Mouse (Mus musculus) CH12.LX (cell line): ENCODE data around the gene Ampd3.

ENCODE experiments used
- CHD1 ChIP-seq: IDR thresholded peaks from 2 replicates; pipeline ENCODE4 v1.6.1; 2012; ENCODE audit warnings: low read depth, low read length, improper control_type of control experiment, inconsistent platforms
- CHD2 ChIP-seq: IDR thresholded peaks from 2 replicates; pipeline ENCODE4 v1.6.1; 2011; ENCODE audit warnings: low read length, improper control_type of control experiment
- CTCF ChIP-seq, 2 experiments: IDR thresholded peaks in 1 of 2; conservative IDR thresholded peaks in 1 of 2; 2 replicates each; pipeline ENCODE4 v1.5.1; 2011 to 2012; ENCODE audit warnings: low read depth in 2 of 2, low read length in 2 of 2, improper control_type of control experiment in 1 of 2, inconsistent platforms in 1 of 2, mild to moderate bottlenecking in 1 of 2, moderate library complexity in 1 of 2
- EP300 ChIP-seq: IDR thresholded peaks from 2 replicates; pipeline ENCODE4 v1.6.1; 2011; ENCODE audit warnings: low read length, improper control_type of control experiment
- MAFK ChIP-seq: IDR thresholded peaks from 2 replicates; pipeline ENCODE4 v1.6.1; 2011; ENCODE audit warnings: low read length, improper control_type of control experiment; ENCODE audit not compliant: insufficient replicate concordance
- MAX ChIP-seq: IDR thresholded peaks from 2 replicates; pipeline ENCODE4 v1.6.1; 2011; ENCODE audit warnings: low read length, improper control_type of control experiment
- NRF1 ChIP-seq: IDR thresholded peaks from 2 replicates; pipeline ENCODE4 v1.6.1; 2014; ENCODE audit warnings: low read depth, mild to moderate bottlenecking, inconsistent platforms, low read length, improper control_type of control experiment, moderate library complexity
- POLR2A ChIP-seq: IDR thresholded peaks from 2 replicates; pipeline ENCODE4 v1.6.1; 2011; ENCODE audit warnings: low read depth, mild to moderate bottlenecking, improper control_type of control experiment, low read length
- POLR2AphosphoS2 ChIP-seq: IDR thresholded peaks from 2 replicates; pipeline ENCODE4 v1.6.1; 2011; ENCODE audit warnings: low read depth, low read length, improper control_type of control experiment
- UBTF ChIP-seq: IDR thresholded peaks from 2 replicates; pipeline ENCODE4 v1.6.1; 2012; ENCODE audit warnings: low read depth, mild to moderate bottlenecking, inconsistent platforms, low read length, improper control_type of control experiment, moderate library complexity
- USF1 ChIP-seq: IDR thresholded peaks from 2 replicates; pipeline ENCODE4 v1.6.1; 2014; ENCODE audit warnings: low read depth, mild to moderate bottlenecking, inconsistent platforms, low read length, improper control_type of control experiment
- ZC3H11A ChIP-seq: IDR thresholded peaks from 2 replicates; pipeline ENCODE4 v1.6.1; 2012; ENCODE audit warnings: low read depth, mild to moderate bottlenecking, inconsistent platforms, low read length, improper control_type of control experiment
- ZKSCAN1 ChIP-seq: IDR thresholded peaks from 2 replicates; pipeline ENCODE4 v1.6.1; 2012; ENCODE audit warnings: low read depth, inconsistent platforms, low read length, improper control_type of control experiment, borderline replicate concordance
- ZNF384 ChIP-seq: IDR thresholded peaks from 2 replicates; pipeline ENCODE4 v1.6.1; 2012; ENCODE audit warnings: low read depth, low read length, improper control_type of control experiment, inconsistent platforms

DNA sequence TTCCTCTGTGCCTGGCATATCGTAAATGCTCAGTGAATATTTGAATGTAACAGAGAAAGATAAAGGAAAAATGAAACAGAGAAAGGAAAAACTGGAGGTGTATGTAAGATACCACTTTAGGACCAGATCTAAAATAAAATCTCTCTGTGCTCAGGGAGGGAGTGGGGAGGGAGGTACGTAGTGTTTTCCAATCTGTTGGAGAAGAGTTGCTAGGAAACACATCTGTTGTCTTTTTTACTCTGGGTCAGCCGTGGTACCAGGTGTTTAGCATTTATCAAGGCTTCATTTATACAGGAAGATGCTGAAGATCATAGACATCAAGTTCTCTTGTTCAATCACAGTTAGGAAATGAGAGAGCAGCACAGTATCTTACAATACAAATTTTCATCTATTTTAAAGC lies 86.5 kb downstream of the Ampd3 start:
- TF ChIP-seq CTCF (conservative IDR thresholded peaks at IDR 0.05 in 1 of 2, IDR thresholded peaks at IDR 0.05 in 1 of 2; ENCODE audit: low read depth in 2 of 2, low read length in 2 of 2) (no peak), UBTF (no peak), MAX (no peak), POLR2AphosphoS2 (no peak), EP300 (no peak), ZKSCAN1 (no peak), ZC3H11A (no peak), NRF1 (no peak), CHD1 (no peak), POLR2A (no peak), MAFK (no peak), USF1 (no peak), ZNF384 (no peak), CHD2 (no peak)
